Mouse (Mus musculus) testis, adult 2 months (tissue): ENCODE measurements at regions not wholly inside any gene's neighbourhood (a gene's known extent, or its start where the extent isn't known, plus 50 kb on each side); places are given as distances from the start of the nearest gene placed in this dataset.

Experiments
- H3K27ac ChIP-seq: fragments of 200-500 bp; 2 replicates; pipeline ENCODE4 v1.5.1; 2012; ENCODE audit warnings: low read depth, low read length; ENCODE audit not compliant: control insufficient read depth, insufficient read depth
- H3K27me3 ChIP-seq: fragments of 200-500 bp; 2 replicates; pipeline ENCODE4 v1.6.1; 2012; ENCODE audit warnings: mild to moderate bottlenecking, low read length, moderate library complexity; ENCODE audit not compliant: control insufficient read depth, insufficient read depth
- H3K36me3 ChIP-seq: fragments of 200-500 bp; 2 replicates; pipeline ENCODE4 v1.6.1; 2012; ENCODE audit warnings: mild to moderate bottlenecking, low read length; ENCODE audit not compliant: control insufficient read depth, insufficient read depth
- H3K4me1 ChIP-seq: fragments of 200-500 bp; 2 replicates; pipeline ENCODE4 v1.6.1; 2012; ENCODE audit warnings: low read length; ENCODE audit not compliant: control insufficient read depth, insufficient read depth
- H3K4me3 ChIP-seq: fragments of 200-500 bp; 2 replicates; pipeline ENCODE4 v1.5.1; 2012; ENCODE audit warnings: low read depth, mild to moderate bottlenecking, low read length, moderate library complexity, mixed read lengths; ENCODE audit not compliant: control insufficient read depth
- CTCF ChIP-seq: fragments of 200-500 bp; IDR thresholded peaks from 2 replicates; pipeline ENCODE4 v1.5.1; 2012; ENCODE audit warnings: low read depth, mild to moderate bottlenecking, inconsistent platforms, low read length, moderate library complexity; ENCODE audit not compliant: control insufficient read depth, insufficient read depth, insufficient replicate concordance
- POLR2A ChIP-seq: fragments of 200-500 bp; IDR thresholded peaks from 2 replicates; pipeline ENCODE4 v1.6.1; 2012; ENCODE audit warnings: low read depth, mild to moderate bottlenecking, inconsistent platforms, low read length, moderate library complexity; ENCODE audit not compliant: control insufficient read depth

DNA sequence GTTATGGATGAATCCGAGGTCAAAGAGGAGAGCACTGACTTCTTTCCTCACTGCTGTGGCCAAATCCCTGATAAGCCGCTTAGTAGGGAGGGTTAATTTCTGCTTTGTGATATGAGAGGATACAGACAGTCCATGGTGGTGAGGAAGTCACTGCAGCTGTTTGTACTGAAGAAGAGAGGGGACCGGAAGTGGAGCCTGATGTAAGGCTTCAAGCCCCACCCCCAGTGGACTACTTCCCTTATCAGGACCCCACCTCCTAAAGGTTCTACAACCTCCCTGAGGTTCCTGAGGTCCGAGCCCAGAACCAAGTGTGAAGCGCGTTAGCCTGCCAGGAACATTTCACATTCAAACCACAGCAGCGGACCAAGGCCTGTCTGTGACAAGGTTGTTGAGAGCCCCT is 207.6 kb downstream of the Rap2a start:
- TF ChIP-seq CTCF: no peak
- Histone ChIP-seq H3K4me1 (peaks cover 4% of the 10 kb centered on the region), H3K27me3 (no peaks in the 10 kb centered on the region)

DNA sequence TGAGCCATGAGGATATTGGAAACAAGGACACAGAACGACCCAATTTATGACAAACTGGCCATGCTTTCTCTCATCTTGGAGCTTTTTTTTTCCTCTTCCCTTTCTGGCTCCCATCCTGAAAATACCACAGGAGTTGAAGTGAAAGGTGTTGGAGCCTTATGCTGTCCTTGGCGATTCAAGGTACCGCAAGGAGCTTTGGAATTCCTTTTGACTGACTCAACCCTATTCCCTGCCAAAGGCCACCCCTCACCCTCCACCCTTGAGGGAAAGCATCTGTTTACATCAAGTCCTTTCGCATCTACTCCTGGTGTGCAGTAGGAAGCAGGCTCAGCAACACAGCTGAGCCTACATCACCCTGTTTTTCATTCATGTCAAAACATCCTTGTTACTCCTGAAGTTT is 208.5 kb downstream of the Rap2a start:
- Histone ChIP-seq H3K27ac (no peak overlapping the region), H3K4me3 (no peak overlapping the region), H3K4me1 (peaks cover 4% of the 10 kb centered on the region), H3K27me3 (no peaks in the 10 kb centered on the region), H3K36me3 (no peaks in the 10 kb centered on the region)
- TF ChIP-seq POLR2A (no peak), CTCF (no peak)

More for the DNA sequence above, 207.6 kb downstream of the Rap2a start:
- H3K27ac ChIP-seq: no peak overlapping the region
- no peaks in the 10 kb centered on the region for H3K36me3 ChIP-seq
- H3K4me3 ChIP-seq: no peak overlapping the region

DNA sequence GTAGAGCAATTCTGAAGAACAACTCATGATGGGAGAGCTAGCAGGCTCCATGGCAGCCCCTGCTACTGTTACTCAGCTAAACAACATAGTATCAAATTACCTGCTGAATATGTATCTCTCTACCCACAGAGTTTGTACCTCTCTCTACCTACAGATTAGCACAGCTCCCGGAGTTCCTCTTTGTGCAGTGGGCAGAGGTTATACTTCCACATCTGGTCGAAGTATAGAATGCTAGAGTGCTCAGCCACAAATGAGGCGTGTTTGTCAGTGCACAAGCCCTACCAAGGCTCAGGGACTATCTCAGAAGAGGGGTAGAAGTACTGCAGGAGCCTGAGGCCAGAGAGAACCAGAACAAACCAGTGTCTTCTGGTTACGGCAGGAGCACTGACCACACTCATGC is 211.6 kb upstream of the Ipo5 start:
- no peak overlapping the region for H3K4me3 ChIP-seq

DNA sequence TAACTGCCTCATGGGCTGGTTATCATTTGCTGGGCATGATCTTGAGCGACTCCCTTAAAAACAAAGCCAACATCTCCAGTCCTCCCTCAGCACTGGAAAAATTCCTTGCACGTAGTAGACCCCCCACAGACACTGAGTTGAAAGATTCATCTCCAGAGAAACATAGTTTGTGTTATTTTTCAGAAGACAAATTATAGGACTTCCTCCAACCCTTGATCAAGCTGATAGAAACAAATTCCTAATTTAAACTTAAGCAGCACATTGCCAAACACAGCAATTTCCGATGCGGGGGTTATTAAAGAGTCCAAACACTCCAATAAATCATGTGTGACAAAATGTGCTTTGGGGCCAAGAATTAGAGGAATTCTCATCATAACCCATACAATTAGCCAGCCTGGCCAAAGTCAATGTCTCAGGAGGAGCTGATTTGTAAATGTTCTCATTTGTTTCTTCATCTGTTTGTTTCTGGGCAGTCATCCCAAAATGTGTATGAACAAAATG is 205.7 kb upstream of the Ipo5 start:
- Histone ChIP-seq H3K4me3 (no peak overlapping the region), H3K4me1 (peaks cover 2% of the 10 kb centered on the region), H3K27ac (no peak overlapping the region), H3K27me3 (no peaks in the 10 kb centered on the region), H3K36me3 (no peaks in the 10 kb centered on the region)
- no peak for TF ChIP-seq POLR2A
- TF ChIP-seq CTCF: no peak

More for the DNA sequence above, 211.6 kb upstream of the Ipo5 start:
- H3K27ac ChIP-seq: no peak overlapping the region
- no peaks in the 10 kb centered on the region; the same call in none of the 2 replicates for H3K4me1 ChIP-seq
- TF ChIP-seq POLR2A (no peak), CTCF (no peak)
- no peaks in the 10 kb centered on the region for H3K36me3 ChIP-seq
- no peaks in the 10 kb centered on the region for H3K27me3 ChIP-seq

DNA sequence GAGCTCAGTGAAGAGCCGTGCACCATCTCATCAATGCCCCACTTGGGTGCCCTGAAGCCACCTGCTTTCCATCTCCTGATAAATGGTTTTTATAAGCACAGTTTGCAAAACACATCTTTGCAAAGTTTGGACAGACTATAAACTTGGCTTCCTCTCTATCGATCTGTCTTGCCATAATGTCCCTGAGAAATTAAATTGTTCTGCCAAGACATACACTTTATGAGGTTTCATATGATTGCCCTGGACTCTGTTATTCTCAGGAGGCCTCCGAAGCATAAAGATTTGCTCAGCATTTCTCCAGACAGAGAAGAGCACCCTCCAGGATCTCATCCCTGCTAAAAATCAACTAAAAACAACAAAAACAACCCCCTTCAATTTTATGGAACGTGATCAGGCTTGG is 200.2 kb upstream of the Ipo5 start:
- Histone ChIP-seq H3K4me3 (no peak overlapping the region), H3K4me1 (peaks cover 2% of the 10 kb centered on the region), H3K36me3 (no peaks in the 10 kb centered on the region), H3K27ac (no peak overlapping the region), H3K27me3 (no peaks in the 10 kb centered on the region)
- TF ChIP-seq POLR2A (no peak), CTCF (no peak)

DNA sequence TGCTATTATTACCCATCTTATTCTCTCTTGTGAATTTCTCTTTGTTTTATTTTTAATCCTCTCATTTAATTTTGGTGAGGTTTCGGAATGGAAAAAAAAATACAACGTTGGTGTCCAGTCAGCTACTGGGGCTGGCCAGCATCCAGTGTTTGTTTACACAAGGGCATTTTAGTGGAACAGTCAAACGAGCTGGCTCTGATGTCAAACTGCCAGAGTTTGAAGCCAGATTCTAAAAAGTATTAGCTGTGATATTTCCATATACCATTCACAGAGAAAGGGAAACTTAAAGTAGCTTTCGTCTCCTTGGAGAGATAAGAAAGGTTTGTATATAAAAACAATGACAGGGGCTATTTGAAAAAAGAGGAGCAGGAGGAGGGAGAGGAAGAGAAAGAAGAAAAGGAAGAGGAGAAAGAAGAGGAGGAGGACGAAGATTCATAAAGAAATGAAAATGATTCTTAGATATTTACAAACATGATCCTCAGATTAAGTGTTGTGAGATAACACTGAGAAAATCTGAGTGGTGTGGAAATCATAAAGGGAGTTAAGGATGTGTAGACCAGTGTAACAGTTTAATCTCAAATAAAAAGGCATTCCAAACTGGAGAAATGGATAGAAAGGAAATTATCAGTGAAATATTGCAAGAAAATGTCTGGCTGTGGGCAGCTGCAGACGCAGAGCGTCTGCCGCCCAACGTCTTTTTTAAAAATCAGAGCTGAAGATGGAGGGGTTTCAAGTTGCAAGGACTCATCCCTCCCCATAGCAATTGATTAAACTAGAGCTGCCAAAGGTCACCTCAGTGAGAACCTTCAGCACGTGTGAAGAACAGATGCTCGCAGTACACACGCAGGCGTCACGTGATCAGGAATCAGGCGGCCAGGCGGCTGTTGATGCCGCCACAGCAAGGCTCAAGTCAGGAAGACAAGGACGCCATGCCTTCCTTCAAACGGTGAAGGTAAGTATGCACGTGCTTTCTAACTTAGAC is 190.3 kb upstream of the Ipo5 start:
- H3K36me3 ChIP-seq: no peaks in the 10 kb centered on the region
- peaks cover 4% of the 10 kb centered on the region for H3K4me1 ChIP-seq
- H3K4me3 ChIP-seq: no peak overlapping the region
- no peaks in the 10 kb centered on the region for H3K27me3 ChIP-seq
- H3K27ac ChIP-seq: no peak overlapping the region
- TF ChIP-seq POLR2A (no peak), CTCF (no peak)

DNA sequence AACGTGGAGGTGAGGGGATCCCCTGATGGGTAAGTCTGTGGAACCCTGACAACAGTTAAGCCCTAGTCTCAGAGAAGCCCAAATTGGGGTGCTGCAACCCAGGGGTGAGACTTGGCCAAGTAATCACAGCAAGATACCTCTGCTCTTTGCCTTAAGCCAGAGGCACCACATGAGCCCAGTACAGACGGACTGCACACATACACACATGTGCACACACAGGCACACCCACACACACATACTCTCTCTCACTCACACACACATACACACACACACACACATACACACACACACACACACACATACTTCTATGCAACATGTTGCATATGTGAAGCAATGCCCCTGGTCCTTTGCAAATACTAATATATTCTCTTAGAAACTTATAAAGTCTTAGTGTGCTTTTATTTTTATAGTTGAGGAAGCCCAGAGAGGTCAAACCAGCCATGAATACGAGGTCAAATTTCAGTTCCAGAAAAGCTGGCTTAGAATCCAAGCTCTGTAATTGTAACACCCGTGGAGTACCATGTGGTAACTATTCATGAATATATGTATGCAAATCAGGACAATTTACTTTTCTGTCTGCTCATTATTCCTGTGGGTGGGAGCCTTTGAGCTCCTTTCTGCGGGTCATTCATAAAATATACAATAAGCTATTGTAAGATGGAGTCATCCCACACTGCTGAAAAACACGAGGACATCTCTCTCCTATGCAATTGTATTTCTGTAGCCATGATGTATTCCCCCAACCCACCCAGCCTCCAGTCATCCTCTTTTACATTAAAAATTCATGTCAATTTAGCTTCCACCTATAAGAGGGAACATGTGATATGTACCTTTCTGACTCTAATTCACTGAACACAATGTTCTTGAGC is 189.2 kb upstream of the Ipo5 start:
- H3K4me1 ChIP-seq: peaks cover 4% of the 10 kb centered on the region
- no peak overlapping the region for H3K4me3 ChIP-seq
- H3K36me3 ChIP-seq: no peaks in the 10 kb centered on the region
- no peak for TF ChIP-seq CTCF
- no peak for TF ChIP-seq POLR2A
- no peak overlapping the region for H3K27ac ChIP-seq
- H3K27me3 ChIP-seq: no peaks in the 10 kb centered on the region
